Mouse (Mus musculus) liver, postnatal 0 days (tissue): ENCODE measurements around the gene Zfp386.

ENCODE experiments used
- CTCF ChIP-seq: sonication (generic); IDR thresholded peaks from 2 replicates; pipeline ENCODE4 v1.5.1; 2016; ENCODE audit warnings: antibody characterized with exemption, low read depth
- EP300 ChIP-seq: IDR thresholded peaks from 2 replicates; pipeline ENCODE4 v1.6.1; 2016; ENCODE audit warnings: antibody characterized with exemption, low read depth, mild to moderate bottlenecking

- no peak for TF ChIP-seq CTCF
- TF ChIP-seq EP300: no peak
Measured at GRCm38 (mm10) chr12:116111007-116111694, 63.6 kb downstream of the Zfp386 start.
